Mouse (Mus musculus) adipocyte (in vitro differentiated cells): ENCODE measurements around the gene Tmem176b.
A peak's percentile ranks its signal among the peaks of the same experiment; 100 is the strongest.
"Not testable (repeated sequence)": the region's sequence is repeated elsewhere in the genome, so short reads cannot be mapped to it uniquely, and the experiment has no call there.

Experiments used
- DNase-seq: peaks from one replicate; pipeline ENCODE4 v3.0.0-alpha.2; 2016; ENCODE audit warnings: low spot score

The Tmem176b gene

GRCm38 (mm10) chr6:48842111-48842842, 981 bp upstream of the Tmem176b start:
- peak; percentile 47 for DNase-seq

DNA sequence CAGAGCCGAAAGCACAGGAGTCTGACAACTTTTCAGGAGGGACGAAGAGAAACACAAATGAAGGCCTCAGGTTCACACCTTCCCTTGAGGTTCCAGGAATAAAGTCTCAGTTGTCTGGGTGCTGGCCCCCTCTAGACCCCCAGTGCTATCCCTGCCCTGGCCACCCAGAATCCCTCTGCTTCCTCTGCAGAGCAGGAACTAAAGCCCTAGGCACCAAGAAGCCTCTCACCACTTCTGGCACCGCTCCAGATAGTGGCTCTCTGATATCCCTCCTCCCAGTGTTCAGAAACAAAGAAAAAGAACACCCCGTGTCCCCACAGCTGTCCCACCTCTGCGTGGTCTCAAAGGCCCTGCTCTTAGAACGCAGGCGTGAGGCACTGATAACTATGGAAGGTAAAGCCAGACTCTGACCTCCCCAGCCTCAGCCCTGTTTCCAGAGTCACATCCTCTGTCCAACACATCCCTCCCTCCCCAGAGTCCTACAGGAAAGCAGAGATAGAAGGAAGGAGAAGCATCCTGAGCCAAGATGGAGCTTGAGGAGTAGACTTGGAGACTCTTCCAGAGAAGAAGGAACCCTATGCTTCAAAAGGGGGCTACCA, 826 bp downstream of the Tmem176b start, which contains the start of gene Tmem176a:
Gene Tmem176a (plus strand): TSS at position 549 of the 599 bp plus-strand sequence.
- peak; percentile 57 for DNase-seq

DNA sequence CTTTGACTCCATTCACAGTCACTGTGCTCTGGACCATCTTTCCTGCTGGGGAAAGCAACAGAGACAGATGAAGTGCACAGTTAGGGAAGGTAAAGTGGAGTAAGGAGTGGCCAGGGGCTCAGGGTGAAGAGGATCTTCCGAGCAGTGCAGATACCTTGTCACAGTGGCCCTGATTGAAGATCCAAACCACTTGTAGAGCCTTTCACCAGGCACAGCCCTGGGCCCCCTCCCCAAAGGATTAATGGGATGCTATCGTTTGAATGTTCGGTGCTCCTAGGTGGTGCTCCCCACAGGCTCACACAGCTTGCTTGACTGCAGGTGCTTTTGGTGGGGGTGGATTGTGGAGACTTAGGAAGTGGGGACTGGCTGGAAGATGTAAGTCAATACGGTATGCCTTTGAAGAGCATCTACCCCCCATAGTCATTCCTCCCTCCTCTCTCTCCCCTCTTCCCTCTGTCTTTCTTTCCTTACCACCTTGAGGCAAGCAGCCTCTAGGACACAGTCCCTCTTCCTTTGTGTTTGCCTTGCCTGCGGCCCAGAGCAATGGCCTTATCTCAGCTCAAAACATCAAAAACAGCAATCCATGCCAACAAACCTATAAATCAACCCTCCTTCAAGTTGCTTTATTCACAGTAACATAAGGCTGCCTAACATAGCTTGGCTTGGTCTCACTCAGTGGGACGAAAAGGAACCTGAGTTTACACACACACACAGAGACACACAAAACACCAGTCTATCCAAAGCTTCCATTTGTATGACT, 2.8 kb downstream of the Tmem176b start:
- no peak for DNase-seq

DNA sequence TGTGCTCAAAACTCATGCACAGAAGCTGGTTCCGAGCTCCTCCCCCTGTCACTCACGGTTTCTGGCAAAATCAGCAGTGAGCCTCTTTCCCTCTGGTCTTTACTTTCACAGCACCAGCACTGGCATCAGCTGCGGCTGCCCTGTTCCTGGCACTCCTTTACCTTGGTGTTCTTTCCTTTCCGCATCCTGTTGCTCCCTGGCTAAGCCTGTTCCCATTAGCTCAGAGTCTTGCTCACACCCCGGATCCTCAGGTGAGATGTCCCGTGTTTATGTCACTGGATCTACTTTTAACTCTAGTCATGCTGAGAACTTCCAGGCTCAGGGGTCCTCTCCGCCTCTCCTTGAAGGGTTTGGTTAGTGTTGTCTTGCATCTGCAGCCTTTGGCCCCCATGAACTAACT, 3.8 kb downstream of the Tmem176b start:
- DNase-seq = no peak

DNA sequence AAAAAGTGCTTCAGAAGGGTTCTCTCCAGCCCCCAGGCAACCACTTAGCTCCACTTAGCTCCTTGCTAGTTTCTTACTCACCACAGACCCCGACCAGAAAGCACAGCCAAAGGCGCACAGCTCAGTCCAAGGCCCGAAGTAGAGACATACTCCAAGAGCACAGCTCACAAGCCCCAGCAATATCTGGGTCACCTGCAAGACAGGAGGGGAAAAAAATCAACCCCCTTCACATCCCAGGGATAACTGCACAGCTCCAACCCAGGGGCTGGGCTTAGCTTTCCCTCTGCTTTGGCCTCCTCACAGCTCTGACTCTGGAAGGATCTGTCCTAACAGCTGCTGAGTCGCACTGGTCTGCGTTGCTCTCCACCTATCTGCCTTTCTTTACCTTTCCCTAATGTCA, 5.2 kb downstream of the Tmem176b start:
- no peak for DNase-seq

DNA sequence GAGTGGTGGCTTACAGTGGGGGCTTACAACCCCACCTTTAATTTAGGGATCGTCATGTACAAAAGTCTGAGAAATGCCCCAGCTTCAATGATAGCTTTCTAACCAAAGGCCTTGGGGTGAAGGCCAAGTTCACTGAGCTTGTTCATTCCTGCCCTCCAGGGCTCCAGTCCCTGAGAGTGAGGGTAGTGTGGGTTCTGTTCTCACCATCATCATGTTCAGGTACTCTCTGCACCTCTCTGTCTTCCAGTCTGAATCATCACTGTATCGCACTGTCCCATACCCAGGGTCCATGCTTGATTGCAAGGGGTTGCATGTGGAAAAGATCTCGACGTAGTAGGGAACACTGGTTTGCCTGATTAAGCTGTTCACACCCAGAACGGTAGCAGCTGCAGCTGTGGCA, 6.1 kb downstream of the Tmem176b start:
- no peak for DNase-seq

DNA sequence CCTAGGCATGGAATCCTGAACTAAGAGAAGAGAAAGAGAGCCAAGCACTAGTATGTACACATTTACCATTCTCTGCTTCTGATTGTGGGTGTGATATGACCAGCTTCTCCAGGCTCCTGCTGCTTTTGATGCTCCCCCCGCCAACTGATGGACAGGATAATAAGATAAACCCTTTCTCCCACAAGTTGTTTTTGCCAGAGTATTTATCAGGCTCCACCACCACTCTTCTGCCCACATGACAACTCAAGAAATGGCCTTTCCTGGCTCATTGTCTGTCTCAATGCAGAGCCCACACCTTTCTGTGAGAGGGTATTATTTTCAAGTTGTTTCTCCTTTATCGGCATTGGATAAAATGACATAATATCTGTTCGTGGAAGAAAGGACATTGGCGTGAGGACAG, 7.8 kb downstream of the Tmem176b start:
- DNase-seq = no peak

DNA sequence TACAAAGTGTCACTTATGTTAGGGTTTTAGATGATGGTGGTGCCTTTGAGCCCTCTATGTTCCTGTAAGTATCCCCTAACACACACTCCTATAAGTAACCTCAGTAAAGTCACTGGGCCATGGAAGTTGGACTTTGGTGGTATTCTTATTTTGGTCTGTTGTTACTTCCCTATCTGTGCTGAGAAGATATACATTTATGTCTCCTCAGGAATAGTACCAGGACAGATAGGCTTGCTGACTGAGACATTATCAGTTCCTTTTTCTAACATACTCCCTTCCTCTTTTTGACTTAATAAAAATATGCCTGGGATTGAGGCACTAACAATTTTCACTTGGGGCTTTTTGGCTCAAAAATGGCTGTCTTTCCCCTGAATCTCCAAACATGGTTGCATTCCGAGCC, 8.9 kb downstream of the Tmem176b start:
- DNase-seq = no peak

DNA sequence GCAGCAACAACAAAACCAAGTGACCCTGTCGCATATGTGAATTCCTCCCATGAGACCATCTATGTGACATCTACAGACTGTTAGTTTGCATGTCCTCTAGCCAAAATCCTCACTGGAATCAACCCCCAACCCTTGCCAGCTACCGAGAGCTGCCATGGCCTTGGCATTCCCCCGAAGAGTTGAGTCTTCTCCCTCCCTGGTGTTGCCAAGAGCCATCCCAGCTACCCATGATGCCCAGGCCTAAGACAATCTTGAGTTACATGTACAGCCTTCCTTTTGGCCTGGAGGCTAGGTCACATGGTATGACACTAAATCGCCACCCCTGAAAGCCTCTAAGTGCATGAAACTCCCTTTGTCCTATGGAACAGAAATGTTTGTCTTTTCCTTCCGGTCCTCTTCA, 10.2 kb downstream of the Tmem176b start:
- DNase-seq = no peak

GRCm38 (mm10) chr6:48830241-48830640, 11.1 kb downstream of the Tmem176b start:
- DNase-seq = no peak

DNA sequence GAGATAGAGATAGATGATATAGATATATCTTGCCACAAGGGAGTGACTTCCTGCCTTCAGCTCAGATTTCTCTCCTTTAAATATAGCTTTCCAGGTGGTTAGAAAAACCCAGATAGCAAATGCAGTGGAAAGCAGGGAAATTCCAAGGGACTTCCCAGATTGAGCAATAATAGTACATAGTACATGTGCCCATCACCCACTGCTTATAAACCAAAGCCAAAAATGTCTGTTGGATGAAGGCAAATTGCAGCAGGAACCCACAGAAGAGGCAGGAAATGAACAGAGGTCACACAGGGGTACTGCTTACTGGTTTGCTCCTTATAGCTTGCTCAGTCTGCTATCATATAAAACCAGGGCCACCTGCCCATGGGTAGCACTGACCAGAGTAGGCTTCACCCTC, 11.6 kb downstream of the Tmem176b start:
- DNase-seq = peak; percentile 60

DNA sequence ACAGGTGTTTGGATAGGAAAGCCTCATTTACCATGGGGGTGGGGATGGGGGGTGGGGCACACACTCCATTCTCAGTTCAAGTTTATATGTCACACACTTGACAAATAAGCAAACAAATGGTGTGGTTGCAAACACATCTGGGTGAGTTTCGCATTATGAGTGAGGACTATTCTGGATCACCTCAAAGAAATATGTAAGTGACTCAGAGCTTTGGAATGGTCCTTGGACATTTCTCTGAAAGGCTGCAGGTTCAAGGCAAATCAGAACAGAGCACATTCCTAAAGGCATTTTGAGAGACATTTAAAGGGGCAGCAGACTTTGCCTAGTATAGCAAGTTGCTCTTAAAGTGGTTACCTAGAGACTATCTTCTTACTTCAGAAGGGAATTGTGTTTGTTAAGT, 12.3 kb downstream of the Tmem176b start:
- DNase-seq = no peak

- peak; percentile 85 for DNase-seq
Observed at GRCm38 (mm10) chr6:48825016-48825415, 16.3 kb downstream of the Tmem176b start.

DNA sequence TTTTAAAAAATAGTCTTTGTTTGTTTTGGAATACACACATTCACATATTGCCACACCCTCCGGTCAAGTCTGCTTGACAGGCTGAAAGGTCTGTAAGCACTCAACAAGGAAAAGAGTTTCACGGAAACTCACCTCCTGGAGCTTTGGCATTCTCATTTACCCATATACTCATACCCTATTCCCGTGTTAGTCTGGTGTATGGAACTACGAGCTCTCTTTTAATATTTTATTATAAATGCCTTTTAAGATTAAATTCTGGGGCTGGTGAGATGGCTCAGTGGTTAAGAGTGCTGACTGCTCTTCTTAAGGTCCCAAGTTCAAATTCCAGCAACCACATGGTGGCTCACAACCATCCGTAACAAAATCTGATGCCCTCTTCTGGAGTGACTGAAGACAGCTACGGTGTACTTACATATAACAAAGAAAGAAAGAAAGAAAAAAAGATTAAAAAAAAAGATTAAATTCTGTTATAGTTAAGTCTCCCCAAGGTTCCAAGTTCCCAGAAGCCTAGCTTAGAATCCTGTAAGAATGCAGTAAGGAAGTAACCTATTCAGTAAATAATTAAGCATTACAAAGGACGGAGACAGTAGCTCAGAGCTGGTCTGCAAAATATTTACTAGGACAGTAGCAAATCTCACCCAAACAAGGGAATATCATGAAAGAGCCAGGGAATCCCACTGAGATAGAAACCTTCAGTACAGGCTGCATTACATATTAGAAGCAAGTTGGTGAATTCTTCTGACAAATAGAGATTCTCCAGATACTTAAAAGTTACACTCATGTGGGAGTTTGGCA, 19.1 kb downstream of the Tmem176b start:
- not testable (repeated sequence) for DNase-seq

GRCm38 (mm10) chr6:48817815-48818214, 23.5 kb downstream of the Tmem176b start:
- DNase-seq = peak; percentile 95

- DNase-seq = no peak
Observed at GRCm38 (mm10) chr6:48815013-48815412, 26.3 kb downstream of the Tmem176b start.

- no peak for DNase-seq
Observed at GRCm38 (mm10) chr6:48809494-48810219, 31.6 kb downstream of the Tmem176b start.

DNA sequence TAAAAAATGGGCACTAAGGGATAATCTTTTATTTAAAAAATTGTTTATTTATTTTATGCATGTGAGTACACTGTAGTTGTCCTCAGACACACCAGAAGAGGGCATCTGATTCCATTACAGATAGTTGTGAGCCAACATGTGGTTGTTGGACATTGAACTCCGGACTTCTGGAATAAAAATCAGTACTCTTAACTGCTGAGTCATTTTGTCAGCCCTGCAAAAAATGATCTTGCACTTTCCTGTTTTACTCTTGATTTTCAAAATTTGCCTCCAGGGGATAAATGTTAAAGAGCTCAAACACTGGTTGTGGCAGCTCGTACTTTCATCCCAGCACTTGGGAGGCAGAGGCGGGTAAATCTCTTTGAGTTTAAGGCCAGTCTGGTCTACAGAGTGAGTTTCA, 34.5 kb downstream of the Tmem176b start:
- DNase-seq = no peak

DNA sequence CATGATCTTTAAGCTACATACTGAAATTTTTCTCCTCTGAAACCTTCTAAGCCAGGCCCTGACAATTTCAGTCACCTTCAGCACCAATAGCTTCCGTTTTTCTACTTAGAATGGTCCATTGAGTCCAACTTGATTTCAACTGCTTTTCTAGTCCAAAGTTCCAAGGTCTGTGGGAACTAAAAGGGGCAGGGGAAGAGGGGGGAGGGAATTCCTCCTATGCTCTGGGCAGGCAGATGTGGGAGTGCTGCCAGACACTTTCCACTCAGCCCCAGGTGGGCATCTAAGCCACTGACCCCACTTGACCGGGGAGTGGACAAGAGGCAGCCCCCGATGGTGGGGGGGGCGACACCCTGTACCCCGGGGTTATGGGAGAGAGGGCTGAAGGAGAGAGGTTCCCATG, 37.0 kb downstream of the Tmem176b start:
- DNase-seq = no peak

DNA sequence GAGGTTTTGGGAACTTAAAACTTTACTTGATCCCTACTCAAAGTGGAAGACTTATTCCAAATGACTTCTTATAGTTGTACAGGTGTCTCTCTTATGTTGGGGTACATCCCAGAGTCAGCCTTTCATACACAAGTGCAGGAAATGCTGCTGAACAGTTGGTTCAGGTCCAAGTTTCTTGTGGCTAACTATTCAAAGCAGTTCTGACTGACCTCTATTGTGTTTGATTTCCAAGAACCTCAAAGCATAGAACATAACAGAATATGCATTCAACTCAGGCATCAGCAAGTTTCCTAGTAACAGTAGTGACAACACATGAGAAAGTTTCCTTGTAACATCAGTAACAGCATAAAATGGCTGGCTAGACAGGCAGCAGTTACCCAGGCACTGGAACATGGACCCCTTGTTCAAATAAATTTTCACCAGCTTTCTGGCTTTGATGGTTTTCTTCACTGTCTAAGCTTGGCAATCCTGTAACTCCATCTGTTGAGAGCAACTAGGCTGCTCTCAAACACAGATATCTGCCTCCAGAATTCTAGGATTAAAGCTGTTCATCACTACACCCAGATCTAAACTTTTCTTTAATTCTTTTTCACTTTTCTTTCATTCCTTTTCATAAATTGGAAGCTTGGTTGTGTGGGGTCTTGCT, 37.8 kb downstream of the Tmem176b start:
- no peak for DNase-seq

DNA sequence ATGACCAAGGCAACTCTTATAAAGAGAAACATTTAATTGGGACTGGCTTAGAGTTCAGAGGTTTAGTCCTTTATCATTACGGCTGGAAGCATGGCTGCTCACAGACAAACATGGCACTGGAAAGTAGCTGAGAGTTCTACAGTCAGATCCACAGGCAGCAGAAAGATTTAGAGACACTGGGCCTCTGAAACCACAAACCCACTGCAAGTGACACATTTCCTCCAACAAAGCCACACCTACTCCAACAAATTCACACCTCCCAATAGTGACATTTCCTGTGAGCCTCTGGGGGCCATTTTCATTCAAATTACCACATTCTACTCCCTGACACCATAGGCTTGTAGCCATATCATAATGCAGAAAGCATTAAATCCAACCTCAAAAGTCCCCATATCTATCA, 39.4 kb downstream of the Tmem176b start:
- DNase-seq = no peak
